In the genomic region with DNA sequence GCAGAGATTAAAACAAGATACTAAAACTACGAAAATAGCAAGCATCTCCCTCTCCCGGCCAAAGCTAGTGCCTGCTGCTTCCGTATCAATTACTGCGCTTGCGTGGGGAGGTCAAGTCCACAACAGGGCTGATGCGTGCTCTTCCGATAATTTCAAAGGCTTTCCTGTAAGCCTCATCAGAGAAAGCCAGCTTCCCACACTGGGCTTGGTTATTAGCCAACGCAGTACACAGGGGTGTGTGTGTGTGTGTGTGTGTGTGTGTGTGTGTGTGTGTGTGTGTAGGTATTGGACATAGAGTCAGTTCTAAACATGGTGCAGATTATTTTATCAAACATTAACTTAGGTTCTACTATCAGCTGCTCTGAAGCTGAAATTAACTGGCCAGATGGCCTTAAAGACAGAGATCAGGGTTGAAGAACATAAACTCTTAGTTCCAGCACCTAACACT, we compare ENCODE assay signal across 19 mouse cellular contexts. TPM values are rescaled to one million over a fixed set of nuclear protein-coding genes. Genes with fewer than 3 reads are reported as not detected.
A peak's percentile ranks its signal among the peaks of the same experiment; 100 is the strongest.
DNase-seq lines count a peak whose midpoint lies in the region; ATAC-seq and TF ChIP-seq lines count a peak whose summit lies in the region.
"Had no signal": no experiment of that assay in that cellular context is flagged by ENCODE, and none has a peak within 500 bp of the region (broad histone marks: within the 10 kb centered on the region; RNA-seq: fewer than 3 reads in every experiment).

No protein-coding gene starts in this region.

- no peak for TF ChIP-seq POLR2A in kidney, adult 2 months (IDR thresholded peaks at IDR 0.05; ENCODE audit: low read depth, low read length)

- no peak overlapping the region for H3K9ac ChIP-seq in stomach, postnatal 0 days (ENCODE audit: low read length)
- H3K9ac ChIP-seq: embryonic facial prominence, embryonic 12.5 days; lung, embryonic 14.5 days had no signal

- H3K4me1 ChIP-seq in kidney, adult 2 months (ENCODE audit: control insufficient read depth, insufficient read depth, low read length): peaks cover 20% of the 10 kb centered on the region
- H3K4me1 ChIP-seq in stomach, postnatal 0 days (replicated peaks; ENCODE audit: control insufficient read depth, insufficient read depth): no peaks in the 10 kb centered on the region; the same call in none of the 2 replicates

- H3K27ac ChIP-seq in kidney, adult 2 months (ENCODE audit: insufficient read depth, low read depth, low read length): no peak overlapping the region
- H3K27ac ChIP-seq in stomach, postnatal 0 days (replicated peaks): peak overlapping the region; percentile 49; the same call in 1 of the 2 replicates
- H3K27ac ChIP-seq: embryonic facial prominence, embryonic 12.5 days; hindbrain, postnatal 0 days had no signal

- H3K36me3 ChIP-seq in kidney, adult 2 months (ENCODE audit: control insufficient read depth, insufficient read depth, low read length): no peaks in the 10 kb centered on the region
- H3K36me3 ChIP-seq in stomach, postnatal 0 days (ENCODE audit: control insufficient read depth, insufficient read depth, low read length): peaks cover 8% of the 10 kb centered on the region; the same call in 1 of the 2 replicates

- no peaks in the 10 kb centered on the region for H3K27me3 ChIP-seq in kidney, adult 2 months (replicated peaks; ENCODE audit: control insufficient read depth, insufficient read depth, low read length)
- no peaks in the 10 kb centered on the region for H3K27me3 ChIP-seq in stomach, postnatal 0 days (ENCODE audit: control insufficient read depth, insufficient read depth, low read length)
- H3K27me3 ChIP-seq: embryonic facial prominence, embryonic 12.5 days had no signal

- no peaks in the 10 kb centered on the region for H3K9me3 ChIP-seq in stomach, postnatal 0 days (ENCODE audit: control insufficient read depth, low read length)
- H3K9me3 ChIP-seq: embryonic facial prominence, embryonic 12.5 days had no signal

- ATAC-seq in stomach, postnatal 0 days (ENCODE audit: low FRiP score, low TSS enrichment): peak; percentile 79
- ATAC-seq: hindbrain, postnatal 0 days had no signal

- H3K4me3 ChIP-seq in kidney, adult 2 months (ENCODE audit: insufficient read depth, low read depth, low read length): no peak overlapping the region
- H3K4me3 ChIP-seq in stomach, postnatal 0 days (ENCODE audit: low read depth, low read length): no peak overlapping the region
- H3K4me3 ChIP-seq: embryonic facial prominence, embryonic 12.5 days had no signal

- no peak overlapping the region for H3K4me2 ChIP-seq in stomach, postnatal 0 days (replicated peaks; ENCODE audit: low read depth)
- H3K4me2 ChIP-seq: embryonic facial prominence, embryonic 12.5 days; lung, embryonic 14.5 days had no signal

- WGBS in kidney, adult 2 months: 69% methylated on average over 8 of the region's 8 CpGs
- WGBS in stomach, postnatal 0 days: 73% methylated on average over 8 of the region's 8 CpGs

- no peak for TF ChIP-seq EP300 in stomach, postnatal 0 days (optimal IDR thresholded peaks at IDR 0.05)

- DNase-seq in kidney, adult 2 months: no peak
- no peak for DNase-seq in kidney, adult 8-10 months
- DNase-seq in urinary bladder, postnatal 10 days (ENCODE audit: low spot score): peak; percentile 3
- DNase-seq in urinary bladder, postnatal 25 days (ENCODE audit: low spot score): no peak
- DNase-seq in brain, adult 2 months (ENCODE audit: low read depth, low spot score): peak; percentile 20
- DNase-seq in stomach, postnatal 0 days (ENCODE audit: low spot score): peak; percentile 76
- DNase-seq in B cell, adult 2 months: no peak
- DNase-seq in right cerebral cortex, postnatal 36 days (ENCODE audit: low spot score in 2 of 2): no peak
- DNase-seq: adrenal gland, adult 2 months; cerebellum, adult 8-10 months; heart, postnatal 4 days; kidney, adult 9 months; lung, embryonic 14.5 days; lung, postnatal 36 days; retina, postnatal 1 day; thymus, adult 18-20 months; thymus, postnatal 4 days had no signal

- TF ChIP-seq CTCF in kidney, adult 2 months (conservative IDR thresholded peaks at IDR 0.05; ENCODE audit: insufficient read depth, insufficient read length, low read depth, low read length): peak; percentile 30; the same call in 1 of the 2 replicates
- peak; percentile 42; the same call in 1 of the 2 replicates for TF ChIP-seq CTCF in stomach, postnatal 0 days (IDR thresholded peaks at IDR 0.05; ENCODE audit: low read depth)

RNA-seq across cellular contexts. Expression of a gene that starts 17.5 kb away (rescaled TPM):
- polyA plus RNA-seq in kidney, adult 2 months (2012; rRNA removed): 0.30 and 1.2 TPM in 2 replicates
- polyA plus RNA-seq in stomach, postnatal 0 days (2015; fragmentation: Nextera tagmentation; extraction: Ambion mirVana): 0.47 and 0.92 TPM in 2 replicates

RNA-seq across cellular contexts. Expression of a gene that starts 20.0 kb away (rescaled TPM):
- 66.6 and 89.0 TPM in 2 replicates for polyA plus RNA-seq in kidney, adult 2 months (2012; rRNA removed)
- polyA plus RNA-seq in stomach, postnatal 0 days (2015; fragmentation: Nextera tagmentation; extraction: Ambion mirVana): 172 and 190 TPM in 2 replicates

RNA-seq across cellular contexts. Expression of a gene that starts 30.4 kb away (rescaled TPM):
- polyA plus RNA-seq in kidney, adult 2 months (2012; rRNA removed): 21.9 and 25.6 TPM in 2 replicates
- 32.9 and 34.6 TPM in 2 replicates for polyA plus RNA-seq in stomach, postnatal 0 days (2015; fragmentation: Nextera tagmentation; extraction: Ambion mirVana)

Comparison
In these comparisons a context has a peak if more than half of its experiments do, and no peak if none do; other contexts are left out.
1. DNase-seq: peak in urinary bladder, postnatal 10 days (single experiment), brain, adult 2 months (single experiment) and stomach, postnatal 0 days (single experiment); none in kidney, adult 2 months (single experiment), kidney, adult 8-10 months (0 of 2), urinary bladder, postnatal 25 days (single experiment), B cell, adult 2 months (0 of 2) and right cerebral cortex, postnatal 36 days (0 of 2).